Mouse (Mus musculus): Measurements from ENCODE around the gene Cenpo.

DNA sequence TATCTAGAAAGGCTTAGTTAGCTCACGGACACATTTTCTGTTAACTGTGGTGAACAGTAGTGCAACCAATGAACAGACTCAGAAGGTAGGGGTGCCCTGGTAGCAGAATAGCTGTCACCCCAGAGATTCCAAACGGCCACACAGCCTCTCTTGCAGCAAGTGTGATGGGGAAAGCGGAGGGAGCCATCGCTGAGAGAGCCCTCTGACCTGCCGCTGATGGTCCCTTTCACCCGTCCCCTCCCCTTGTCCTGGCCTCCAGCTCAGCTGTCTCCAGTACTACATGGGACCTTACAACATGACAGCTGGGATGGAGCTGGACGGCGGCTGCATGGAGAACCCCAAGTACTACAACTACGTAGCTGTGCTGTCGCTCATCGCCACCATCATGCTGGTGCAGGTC is 28.0 kb downstream of the Cenpo start:
- TF ChIP-seq CTCF (IDR thresholded peaks at IDR 0.05; ENCODE audit: extremely low read depth, insufficient read length, insufficient replicate concordance, low read depth, low read length) (no peak), POLR2A (IDR thresholded peaks at IDR 0.05; ENCODE audit: low read depth, low read length) (no peak)

Data from small intestine, adult 2 months (tissue).